Mouse (Mus musculus) natural killer cell, adult 2 months (primary cell): Measurements from ENCODE around the gene Got1.
"Not testable (repeated sequence)": the region's sequence is repeated elsewhere in the genome, so short reads cannot be mapped to it uniquely, and the experiment has no call there.

Experiments used
- DNase-seq, 2 experiments: peaks; one replicate each; pipeline ENCODE4 v3.0.0; 2022; ENCODE audit warnings: low spot score in 2 of 2

The Got1 gene

GRCm38 (mm10) chr19:43521996-43522395, 2.4 kb downstream of the Got1 start:
- no peak for DNase-seq

GRCm38 (mm10) chr19:43521362-43521761, 3.0 kb downstream of the Got1 start:
- DNase-seq = no peak

GRCm38 (mm10) chr19:43520402-43520801, 4.0 kb downstream of the Got1 start:
- peak; percentile 9 to 25 for DNase-seq

- no peak for DNase-seq
These were observed 5.2 kb downstream of the Got1 start for GRCm38 (mm10) chr19:43519226-43519625.

- DNase-seq = no peak
These were observed 6.1 kb downstream of the Got1 start for GRCm38 (mm10) chr19:43518261-43518660.

- DNase-seq = no peak
These were observed 6.6 kb downstream of the Got1 start for GRCm38 (mm10) chr19:43517808-43518207.

GRCm38 (mm10) chr19:43517320-43517719, 7.1 kb downstream of the Got1 start:
- no peak for DNase-seq

- DNase-seq = no peak
These were observed 7.9 kb downstream of the Got1 start for GRCm38 (mm10) chr19:43516397-43517035.

GRCm38 (mm10) chr19:43515668-43516396, 8.6 kb downstream of the Got1 start:
- no peak for DNase-seq

GRCm38 (mm10) chr19:43513874-43514273, 10.5 kb downstream of the Got1 start:
- DNase-seq = no peak

GRCm38 (mm10) chr19:43511621-43512620, 12.5 kb downstream of the Got1 start:
- no peak for DNase-seq

GRCm38 (mm10) chr19:43510436-43511220, 13.8 kb downstream of the Got1 start:
- no peak for DNase-seq

GRCm38 (mm10) chr19:43505441-43505840, 19.0 kb downstream of the Got1 start:
- DNase-seq = no peak

- DNase-seq = not testable (repeated sequence)
These were observed 20.8 kb downstream of the Got1 start for GRCm38 (mm10) chr19:43503593-43503992.

GRCm38 (mm10) chr19:43502630-43503029, 21.8 kb downstream of the Got1 start:
- no peak for DNase-seq

GRCm38 (mm10) chr19:43498874-43499273, 25.5 kb downstream of the Got1 start:
- no peak for DNase-seq

GRCm38 (mm10) chr19:43497440-43497839, 27.0 kb downstream of the Got1 start:
- no peak for DNase-seq

GRCm38 (mm10) chr19:43495846-43496245, 28.6 kb downstream of the Got1 start:
- peak; percentile 25 to 35 for DNase-seq

GRCm38 (mm10) chr19:43494914-43495313, 29.5 kb downstream of the Got1 start:
- DNase-seq = no peak

GRCm38 (mm10) chr19:43493878-43494277, 30.5 kb downstream of the Got1 start:
- DNase-seq = no peak

GRCm38 (mm10) chr19:43493316-43493715, 31.1 kb downstream of the Got1 start:
- not testable (repeated sequence) for DNase-seq
